Mouse (Mus musculus): ENCODE results near the gene Cdc26. TPM values are rescaled to one million over a fixed set of nuclear protein-coding genes. Genes with fewer than 3 reads are reported as not detected.

The Cdc26 gene
- total and polyA plus RNA-seq, 3 experiments = 78.2 to 258 (median 125) TPM

DNA sequence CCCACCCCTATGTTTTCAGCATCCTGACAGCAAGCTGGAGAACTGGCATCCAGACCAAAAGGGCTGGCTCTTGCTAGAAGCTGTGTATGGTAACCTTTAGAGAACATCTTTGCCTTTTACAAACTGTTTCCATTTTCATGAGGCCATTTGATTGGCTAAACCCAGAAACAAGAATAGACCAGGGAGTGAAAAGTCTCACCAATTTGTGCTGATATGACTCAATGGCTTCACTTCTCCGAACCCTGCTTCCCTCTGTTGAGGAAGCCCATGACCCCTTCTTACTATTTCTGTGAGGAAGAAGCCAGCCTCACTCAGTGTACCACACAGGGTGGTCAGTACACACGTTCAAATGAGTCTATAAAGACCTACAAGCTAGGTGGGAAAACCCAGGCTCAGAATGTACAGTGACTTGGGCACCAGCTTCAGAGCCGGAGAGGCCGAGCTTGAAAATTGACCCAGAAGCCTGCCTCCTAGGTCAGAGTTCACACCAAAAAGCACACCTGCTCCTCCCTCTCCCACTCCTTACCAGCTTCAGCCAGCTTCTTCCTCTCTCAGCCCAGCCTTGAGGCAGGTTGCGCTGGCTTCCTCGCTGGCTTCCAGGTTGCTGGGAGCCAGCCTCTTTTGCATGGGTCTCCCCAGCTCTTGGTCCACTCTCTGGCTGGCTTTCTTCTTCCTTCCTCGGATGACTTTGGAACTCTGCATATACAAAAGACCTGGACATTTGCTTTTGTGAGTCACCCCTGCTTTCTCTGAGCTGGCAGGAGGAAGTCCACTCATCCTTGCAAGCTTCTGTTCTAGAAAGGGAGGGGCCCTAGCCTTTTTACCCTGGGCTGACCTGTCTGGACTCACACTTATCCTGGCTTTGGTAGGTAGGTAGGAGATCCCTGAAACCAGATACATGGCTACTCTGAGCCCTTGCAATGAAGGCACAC, 25.8 kb upstream of the Cdc26 start (continued):
- TF ChIP-seq KAT2A (IDR thresholded peaks at IDR 0.05; ENCODE audit: insufficient replicate concordance, low read length) (no peak), ELF1 (IDR thresholded peaks at IDR 0.05; ENCODE audit: low read depth, low read length) (peak; percentile 17; the same call in 1 of the 2 replicates), CHD2 (IDR thresholded peaks at IDR 0.05; ENCODE audit: low read length) (peak; percentile 57; the same call in 1 of the 2 replicates), POLR2AphosphoS2 (IDR thresholded peaks at IDR 0.05; ENCODE audit: low read depth, low read length) (no peak), ZNF384 (IDR thresholded peaks at IDR 0.05; ENCODE audit: low read depth, low read length) (no peak), MAFK (IDR thresholded peaks at IDR 0.05; ENCODE audit: insufficient replicate concordance, low read length) (peak; percentile 82), SIN3A (IDR thresholded peaks at IDR 0.05; ENCODE audit: low read length) (peak; percentile 51; the same call in 1 of the 2 replicates), IRF4 (IDR thresholded peaks at IDR 0.05; ENCODE audit: low read depth, low read length) (peak; percentile 93), ZKSCAN1 (IDR thresholded peaks at IDR 0.05; ENCODE audit: borderline replicate concordance, low read depth, low read length) (no peak), NRF1 (IDR thresholded peaks at IDR 0.05; ENCODE audit: low read depth, low read length) (0 out of 2 replicates have a peak, but pooled peaks have one; percentile 4), SMC3 (IDR thresholded peaks at IDR 0.05; ENCODE audit: low read depth, low read length) (peak; percentile 5; the same call in 1 of the 2 replicates), TCF12 (IDR thresholded peaks at IDR 0.05; ENCODE audit: low read depth, low read length) (peak; percentile 61; the same call in 1 of the 2 replicates), CHD1 (IDR thresholded peaks at IDR 0.05; ENCODE audit: low read depth, low read length) (no peak), E2F4 (IDR thresholded peaks at IDR 0.05; ENCODE audit: insufficient replicate concordance, low read depth, low read length) (no peak)

DNA sequence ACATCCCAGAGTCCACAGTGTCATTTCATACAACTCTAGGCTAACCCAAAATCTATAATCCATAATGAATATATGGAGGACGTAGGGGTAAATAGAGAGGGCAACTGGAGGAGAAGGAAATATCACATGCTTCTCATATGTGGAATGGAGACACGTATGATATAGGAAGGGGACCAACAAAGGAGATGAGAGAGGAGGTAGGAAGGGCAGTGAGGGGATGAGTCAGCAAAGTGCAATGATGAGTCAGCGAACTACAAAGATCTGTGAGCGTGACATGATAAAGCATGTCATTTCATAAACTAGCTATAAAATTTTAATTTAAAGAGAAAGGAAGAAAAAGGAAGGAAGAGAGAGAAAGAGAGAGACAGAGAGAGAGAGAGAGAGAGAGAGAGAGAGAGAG, 23.1 kb upstream of the Cdc26 start:
- peak; percentile 39 for DNase-seq (ENCODE audit: extremely low read depth)
- Histone ChIP-seq H3K9me3 (replicated peaks; ENCODE audit: low read length) (no peaks in the 10 kb centered on the region), H3K4me2 (ENCODE audit: insufficient read depth, low read depth, poor library complexity, severe bottlenecking) (no peak overlapping the region), H3K36me3 (replicated peaks in 1 of 2; ENCODE audit: control insufficient read depth in 1 of 2, insufficient read depth in 1 of 2, low read length in 1 of 2) (peaks cover 7 to 23% of the 10 kb centered on the region in 2 experiments), H3K4me3 (replicated peaks in 1 of 3; ENCODE audit: low read depth in 2 of 3, low read length in 2 of 3, poor library complexity in 1 of 3) (no peak overlapping the region), H3K4me1 (ENCODE audit: control insufficient read depth in 1 of 2, insufficient read depth in 2 of 2) (peaks cover 8 to 49% of the 10 kb centered on the region in 2 experiments; a peak in 3 of 4 replicates), H3K27ac (ENCODE audit: insufficient read depth, low read depth) (no peak overlapping the region), H3K79me2 (replicated peaks; ENCODE audit: control insufficient read depth, extremely low read depth, insufficient read depth, poor library complexity, severe bottlenecking) (no peaks in the 10 kb centered on the region), H3K27me3 (replicated peaks) (no peaks in the 10 kb centered on the region), H3K9ac (ENCODE audit: insufficient read depth, low read depth) (no peak overlapping the region; the same call in 1 of the 2 replicates)
- dilution Hi-C loops (cut with MboI; ENCODE audit: extremely low pct_ligation_motif_present, extremely low pct_unique_long_range_greater_than_20kb, low sequenced_read_pairs) (no loop called here), in situ Hi-C loops (cut with MboI; ENCODE audit: low pct_ligation_motif_present, low pct_unique_long_range_greater_than_20kb, low sequenced_read_pairs) (no loop called here)
- no peak for TF ChIP-seq NELFE (IDR thresholded peaks at IDR 0.05; ENCODE audit: low read depth, low read length)
- no peak for TF ChIP-seq RCOR1 (conservative IDR thresholded peaks at IDR 0.05; ENCODE audit: low read depth, low read length)
- TF ChIP-seq NRF1 (IDR thresholded peaks at IDR 0.05; ENCODE audit: low read depth, low read length) = no peak
- TF ChIP-seq ETS1 (conservative IDR thresholded peaks at IDR 0.05; ENCODE audit: low read depth, low read length) = no peak
- TF ChIP-seq JUND (conservative IDR thresholded peaks at IDR 0.05; ENCODE audit: low read depth, low read length) = peak; percentile 66
- no peak for TF ChIP-seq USF1 (IDR thresholded peaks at IDR 0.05; ENCODE audit: low read depth, low read length)
- TF ChIP-seq MYC (IDR thresholded peaks at IDR 0.05; ENCODE audit: low read depth, low read length) = 0 out of 2 replicates have a peak, but pooled peaks have one; percentile 26
- no peak for TF ChIP-seq MEF2A (IDR thresholded peaks at IDR 0.05; ENCODE audit: borderline replicate concordance, low read depth, low read length)
- no peak for TF ChIP-seq POLR2AphosphoS2 (IDR thresholded peaks at IDR 0.05; ENCODE audit: low read depth, low read length)
- TF ChIP-seq EP300 (IDR thresholded peaks at IDR 0.05; ENCODE audit: low read length) = peak; percentile 50; the same call in 1 of the 2 replicates
- TF ChIP-seq ELF1 (IDR thresholded peaks at IDR 0.05; ENCODE audit: low read depth, low read length) = no peak
- TF ChIP-seq TCF12 (IDR thresholded peaks at IDR 0.05; ENCODE audit: low read depth, low read length) = no peak
- TF ChIP-seq CTCF (conservative IDR thresholded peaks at IDR 0.05 in 1 of 2, IDR thresholded peaks at IDR 0.05 in 1 of 2; ENCODE audit: low read depth in 2 of 2, low read length in 2 of 2) = no peak
- TF ChIP-seq HCFC1 (IDR thresholded peaks at IDR 0.05; ENCODE audit: low read depth, low read length) = no peak
- TF ChIP-seq ZNF384 (IDR thresholded peaks at IDR 0.05; ENCODE audit: low read depth, low read length) = no peak
- no peak for TF ChIP-seq USF2 (conservative IDR thresholded peaks at IDR 0.05; ENCODE audit: low read depth, low read length)
- TF ChIP-seq MAZ (IDR thresholded peaks at IDR 0.05; ENCODE audit: low read depth, low read length) = no peak
- peak; percentile 65 for TF ChIP-seq JUN (IDR thresholded peaks at IDR 0.05; ENCODE audit: insufficient read depth, low read depth, low read length)
- TF ChIP-seq MAX (IDR thresholded peaks at IDR 0.05; ENCODE audit: low read length) = no peak
- no peak for TF ChIP-seq CHD2 (IDR thresholded peaks at IDR 0.05; ENCODE audit: low read length)
- no peak for TF ChIP-seq ZKSCAN1 (IDR thresholded peaks at IDR 0.05; ENCODE audit: borderline replicate concordance, low read depth, low read length)
- no peak for TF ChIP-seq PAX5 (IDR thresholded peaks at IDR 0.05; ENCODE audit: low read length)
- TF ChIP-seq MXI1 (IDR thresholded peaks at IDR 0.05; ENCODE audit: low read depth, low read length) = peak; percentile 33; the same call in 1 of the 2 replicates
- no peak for TF ChIP-seq RAD21 (IDR thresholded peaks at IDR 0.05; ENCODE audit: low read depth, low read length)
- TF ChIP-seq BHLHE40 (IDR thresholded peaks at IDR 0.05; ENCODE audit: low read depth, low read length) = no peak
- no peak for TF ChIP-seq CHD1 (IDR thresholded peaks at IDR 0.05; ENCODE audit: low read depth, low read length)
- TF ChIP-seq MAFK (IDR thresholded peaks at IDR 0.05; ENCODE audit: insufficient replicate concordance, low read length) = peak; percentile 98
- TF ChIP-seq SIN3A (IDR thresholded peaks at IDR 0.05; ENCODE audit: low read length) = no peak
